Mouse (Mus musculus) lung, postnatal 10 days (tissue): ENCODE measurements around the gene Sh2d4b.

Source experiments
- DNase-seq: peaks from one replicate; pipeline ENCODE4 v3.0.0; 2021

Sh2d4b gene

DNA sequence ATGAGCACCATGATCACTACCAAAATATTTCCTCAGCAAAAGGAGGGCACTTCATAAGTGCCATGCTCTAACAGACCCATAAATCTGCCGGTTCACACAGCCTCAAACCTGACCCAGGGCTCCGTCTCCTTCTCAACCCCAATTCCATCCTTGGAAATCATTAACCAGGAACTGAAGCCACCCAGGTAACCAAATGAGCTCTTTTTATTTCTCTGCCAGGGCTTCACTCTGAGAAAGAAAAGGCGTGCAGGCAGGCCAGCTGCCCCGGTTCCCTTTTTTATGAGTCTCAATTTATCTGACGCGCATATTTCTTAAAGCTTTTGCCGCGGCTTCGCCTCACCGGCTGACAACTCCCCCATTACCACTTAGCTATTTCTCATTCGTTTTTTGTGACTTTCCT lies 63.0 kb downstream of the Sh2d4b start:
- DNase-seq = no peak

DNA sequence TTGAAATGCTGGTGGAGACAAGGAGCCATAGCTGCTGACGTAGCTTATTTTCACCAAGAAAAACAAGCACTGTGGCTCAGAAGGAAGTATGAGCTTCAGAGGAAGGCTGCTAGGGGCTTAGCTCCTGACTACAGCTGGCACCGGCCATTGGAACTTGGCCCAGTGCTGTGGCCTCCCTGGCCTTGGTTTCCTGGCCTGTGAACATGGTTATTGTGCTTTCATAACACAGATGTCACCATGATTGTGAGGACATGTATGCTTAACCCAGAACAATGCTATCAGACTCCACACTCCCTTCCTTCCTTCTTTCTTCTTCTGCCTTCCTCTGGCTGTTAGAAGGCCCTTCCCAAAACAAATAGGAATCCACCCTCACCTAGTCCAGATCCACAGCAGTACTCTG lies 75.0 kb downstream of the Sh2d4b start:
- DNase-seq = peak; percentile 71

DNA sequence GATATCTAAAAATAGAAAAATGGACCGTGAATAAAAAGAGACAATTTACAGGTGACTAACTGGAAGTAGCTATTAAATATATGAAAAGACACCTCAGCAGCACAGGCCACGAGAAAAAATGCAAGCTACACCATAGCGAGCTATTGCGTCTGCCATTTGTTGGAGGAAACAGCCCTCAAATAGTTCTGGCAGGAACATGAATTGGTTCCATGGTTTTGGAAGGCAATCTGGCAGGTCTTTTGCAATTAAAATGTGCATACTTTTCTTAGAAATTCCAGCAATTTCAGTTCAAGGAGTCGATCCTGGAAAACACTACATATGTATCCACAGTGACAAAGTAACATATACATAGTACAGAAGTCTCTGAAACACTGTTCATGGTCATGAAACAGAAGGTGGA lies 76.4 kb downstream of the Sh2d4b start:
- DNase-seq = no peak

DNA sequence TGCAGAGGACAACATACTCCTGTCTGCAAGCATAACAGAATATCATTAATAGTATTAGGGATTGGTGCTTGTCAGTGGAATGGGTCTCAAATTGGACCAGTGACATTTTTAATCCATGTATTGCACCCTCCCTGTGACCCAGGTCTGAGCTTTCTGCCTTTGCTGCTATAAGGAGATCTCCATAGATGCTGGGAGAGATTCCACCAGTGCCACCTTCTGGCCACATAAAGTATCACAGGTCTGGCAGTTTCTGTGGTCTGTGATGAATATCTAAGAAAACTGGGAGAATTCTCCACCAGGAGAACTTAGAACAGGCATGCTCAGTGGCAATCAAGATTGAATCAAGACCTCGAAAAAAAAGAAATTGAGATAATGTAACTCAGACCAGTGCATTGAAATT lies 101.5 kb downstream of the Sh2d4b start:
- peak; percentile 51 for DNase-seq

DNA sequence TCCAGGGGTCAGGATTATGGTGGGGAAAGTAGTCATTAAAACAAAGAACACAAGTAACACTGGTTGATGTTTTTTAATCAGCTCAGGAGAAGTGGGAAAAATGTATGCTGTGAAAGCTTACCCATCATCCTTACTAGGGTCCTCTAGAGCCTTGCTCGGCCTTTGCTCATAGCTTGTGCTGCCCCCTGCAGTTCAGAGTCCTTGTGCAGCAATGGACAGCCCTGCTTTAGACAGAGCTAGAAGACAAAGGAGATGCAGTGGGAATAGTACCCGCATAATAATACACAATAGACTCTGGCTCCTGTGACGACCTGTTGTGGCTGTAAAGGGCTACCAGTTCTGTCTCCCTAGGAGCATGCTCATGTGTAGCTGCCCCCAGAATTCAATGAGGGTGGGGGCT lies 104.0 kb downstream of the Sh2d4b start:
- DNase-seq = peak; percentile 42

DNA sequence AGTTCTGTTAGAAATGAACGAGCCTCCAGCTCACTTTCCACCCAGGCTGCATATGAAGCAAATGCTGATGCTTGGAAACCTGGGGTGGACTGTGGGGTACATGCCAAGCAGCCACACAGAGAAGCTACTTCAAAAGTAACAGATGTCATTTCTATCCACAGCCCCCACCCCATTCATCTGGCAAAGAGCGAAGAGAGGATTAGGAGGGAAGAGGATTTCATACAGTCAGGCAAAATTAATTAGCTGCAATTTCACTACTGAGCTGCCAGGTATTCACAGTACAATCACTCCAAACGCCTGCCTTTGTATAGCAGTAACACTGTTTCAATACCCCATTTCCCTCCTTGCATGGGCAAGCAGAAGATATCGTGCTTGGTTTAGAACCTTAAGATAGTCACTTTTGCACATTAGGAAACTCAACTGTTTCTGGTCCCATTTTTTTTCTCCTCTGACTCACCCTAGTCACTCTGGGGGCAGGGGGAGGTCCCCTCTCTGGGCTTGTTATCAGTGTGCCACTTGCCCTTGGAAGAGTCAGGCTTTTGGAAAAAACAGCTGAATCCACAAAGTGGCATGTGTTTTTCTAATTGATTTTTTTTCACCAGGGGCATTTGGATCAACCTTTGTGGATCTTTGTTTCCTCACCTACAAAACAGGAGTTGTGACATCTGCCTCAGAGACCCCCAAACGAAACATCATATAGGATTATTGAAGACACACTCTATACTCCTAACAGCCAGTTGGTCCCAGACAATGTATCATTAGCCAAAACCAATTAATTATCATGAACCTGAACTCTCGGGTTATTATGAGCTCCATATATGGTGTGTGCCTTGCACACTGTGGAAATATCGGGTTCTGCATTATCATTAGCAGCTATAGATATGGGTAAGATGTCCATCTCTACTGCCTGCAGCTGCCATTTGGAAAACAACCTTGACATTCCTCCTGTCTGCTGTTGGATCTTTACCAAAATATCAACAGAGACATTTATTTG lies 123.7 kb downstream of the Sh2d4b start:
- DNase-seq = no peak
